Mouse (Mus musculus) heart, postnatal 4 days (tissue): Measurements from ENCODE around the gene Ppp2r1b. TPM values are rescaled to one million over a fixed set of nuclear protein-coding genes. Genes with fewer than 3 reads are reported as not detected.

Experiments used
- DNase-seq: peaks from one replicate; pipeline ENCODE4 v3.0.0; 2021
- total RNA-seq, 2 experiments: library from RNA; stranded (reverse); gene quantifications; 2 replicates each; pipeline ENCODE4 v1.2.3; 2021

Gene Ppp2r1b
- total RNA-seq, 2 experiments from 2014 or later = 24.0 to 29.8 TPM

DNA sequence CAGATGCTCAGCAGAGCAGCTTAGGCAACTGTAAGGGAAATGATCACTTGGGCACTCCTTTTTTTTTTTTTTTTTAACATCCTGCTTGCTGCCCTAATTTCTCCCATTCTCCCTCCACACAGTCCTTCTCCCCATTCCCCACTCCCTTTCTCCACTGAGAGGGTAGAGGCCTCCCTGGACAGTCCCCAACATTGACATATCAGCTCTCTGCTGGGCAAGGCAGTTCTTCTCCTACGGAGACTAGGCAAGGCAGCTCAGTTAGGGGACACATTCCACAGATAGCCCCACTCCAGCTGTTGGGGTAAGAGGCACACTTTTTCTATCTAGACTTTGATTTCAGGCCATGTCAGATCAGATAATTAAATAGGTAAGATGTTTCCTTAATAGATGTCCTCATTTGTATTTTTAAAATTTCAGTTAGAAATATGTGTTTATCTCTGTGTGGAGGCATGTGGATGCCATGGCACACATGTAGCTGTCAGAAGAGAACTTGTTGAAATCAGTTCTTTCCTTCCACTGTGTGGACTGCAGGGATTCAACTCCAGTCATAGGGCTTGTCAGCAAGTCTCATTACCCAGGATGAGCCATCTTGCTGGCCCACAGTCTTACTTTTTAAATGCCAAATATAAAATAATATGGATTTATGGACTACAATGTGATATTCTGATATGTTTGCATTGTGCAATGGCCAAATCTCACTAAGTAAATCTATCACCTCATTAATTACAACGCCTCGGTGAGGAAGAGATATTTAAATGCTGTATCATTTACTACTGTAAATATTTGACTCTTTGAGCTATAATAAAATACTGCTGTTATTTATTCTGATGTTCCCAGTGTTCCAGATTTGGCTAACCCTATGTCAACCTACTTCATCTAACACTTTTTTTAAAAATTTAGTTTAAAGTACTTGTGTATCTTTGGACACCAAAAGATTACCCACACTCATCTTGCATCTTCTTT lies 76.1 kb downstream of the Ppp2r1b start:
- no peak for DNase-seq

- no peak for DNase-seq
These were observed 77.5 kb downstream of the Ppp2r1b start for GRCm38 (mm10) chr9:50922363-50923153.

- no peak for DNase-seq
These were observed 79.4 kb downstream of the Ppp2r1b start for GRCm38 (mm10) chr9:50924454-50924853.

GRCm38 (mm10) chr9:50925801-50926200 lies 80.7 kb downstream of the Ppp2r1b start:
- DNase-seq = no peak

GRCm38 (mm10) chr9:50929986-50930385 lies 84.9 kb downstream of the Ppp2r1b start:
- DNase-seq = no peak

GRCm38 (mm10) chr9:50941804-50942401 lies 96.8 kb downstream of the Ppp2r1b start:
- DNase-seq = no peak

GRCm38 (mm10) chr9:50942711-50943110 lies 97.6 kb downstream of the Ppp2r1b start:
- DNase-seq = no peak

Other genes with a start within 250 kb of the Ppp2r1b start
- 100 to 1,000 TPM; 664 to 695 TPM for gene Sdhd, start 241.5 kb upstream of the Ppp2r1b start, total RNA-seq
- 100 to 1,000 TPM; 196 to 216 TPM for gene Timm8b, start 241.4 kb upstream of the Ppp2r1b start, total RNA-seq
- under 1 TPM; 0.59 to 0.69 TPM for gene Pih1d2, start 228.0 kb upstream of the Ppp2r1b start, total RNA-seq
- gene Nkapd1, start 227.8 kb upstream of the Ppp2r1b start, total RNA-seq = 10 to 100 TPM; 19.0 to 20.3 TPM
- 100 to 1,000 TPM; 278 to 283 TPM for gene Dlat, start 185.5 kb upstream of the Ppp2r1b start, total RNA-seq
- gene Dixdc1, start 105.8 kb upstream of the Ppp2r1b start, total RNA-seq = 10 to 100 TPM in 1 of 2 experiments, 1 to 10 TPM in 1; 9.9 to 10.1 TPM
- 1 to 10 TPM; 5.2 to 6.3 TPM for gene 2310030G06Rik, start 98.8 kb upstream of the Ppp2r1b start, total RNA-seq
- 1,000 to 10,000 TPM; 1,184 to 1,197 TPM for gene Cryab, start 94.0 kb upstream of the Ppp2r1b start, total RNA-seq
- 100 to 1,000 TPM; 130 to 150 TPM for gene Hspb2, start 92.9 kb upstream of the Ppp2r1b start, total RNA-seq
- gene Fdxacb1, start 77.1 kb upstream of the Ppp2r1b start, total RNA-seq = 1 to 10 TPM; 6.0 to 7.1 TPM
- gene Alg9, start 70.3 kb upstream of the Ppp2r1b start, total RNA-seq = 10 to 100 TPM; 14.2 to 14.8 TPM
- 10 to 100 TPM; 10.3 to 11.2 TPM for gene 1110032A03Rik, start 69.8 kb upstream of the Ppp2r1b start, total RNA-seq
- gene Sik2, start 163.8 kb downstream of the Ppp2r1b start, total RNA-seq = 10 to 100 TPM; 30.8 to 30.9 TPM
- not detected for gene Btg4, start 215.6 kb downstream of the Ppp2r1b start, total RNA-seq
- 1 to 10 TPM; 7.6 to 9.1 TPM for gene Layn, start 231.8 kb downstream of the Ppp2r1b start, total RNA-seq